Mouse (Mus musculus) adrenal gland, adult (tissue): ENCODE data around the gene E2f6.
A peak's percentile ranks its signal among the peaks of the same experiment; 100 is the strongest.

Source experiments
- DNase-seq, 2 experiments: peaks; one replicate each; pipeline ENCODE4 v3.0.0; 2022 to 2023; ENCODE audit warnings: low spot score in 1 of 2; ENCODE audit not compliant: inconsistent age in 2 of 2

The E2f6 gene

DNA sequence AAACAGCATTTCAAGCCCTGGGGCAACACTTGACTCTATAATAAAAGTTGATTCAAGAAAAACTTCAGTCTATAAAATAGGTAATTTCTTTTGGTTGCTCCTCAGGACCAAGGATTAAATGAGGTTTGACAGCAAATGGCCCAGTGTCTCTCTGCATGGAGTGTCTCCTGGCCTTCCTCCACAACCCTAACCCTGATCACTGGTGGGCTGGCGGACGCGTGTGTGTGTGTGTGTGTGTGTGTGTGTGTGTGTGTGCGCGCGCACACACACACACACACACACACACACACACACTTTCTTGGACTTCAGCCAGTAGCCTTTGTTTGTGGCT lies 10.9 kb upstream of the E2f6 start:
- peak in 1 of 2 experiments; percentile 61 for DNase-seq

DNA sequence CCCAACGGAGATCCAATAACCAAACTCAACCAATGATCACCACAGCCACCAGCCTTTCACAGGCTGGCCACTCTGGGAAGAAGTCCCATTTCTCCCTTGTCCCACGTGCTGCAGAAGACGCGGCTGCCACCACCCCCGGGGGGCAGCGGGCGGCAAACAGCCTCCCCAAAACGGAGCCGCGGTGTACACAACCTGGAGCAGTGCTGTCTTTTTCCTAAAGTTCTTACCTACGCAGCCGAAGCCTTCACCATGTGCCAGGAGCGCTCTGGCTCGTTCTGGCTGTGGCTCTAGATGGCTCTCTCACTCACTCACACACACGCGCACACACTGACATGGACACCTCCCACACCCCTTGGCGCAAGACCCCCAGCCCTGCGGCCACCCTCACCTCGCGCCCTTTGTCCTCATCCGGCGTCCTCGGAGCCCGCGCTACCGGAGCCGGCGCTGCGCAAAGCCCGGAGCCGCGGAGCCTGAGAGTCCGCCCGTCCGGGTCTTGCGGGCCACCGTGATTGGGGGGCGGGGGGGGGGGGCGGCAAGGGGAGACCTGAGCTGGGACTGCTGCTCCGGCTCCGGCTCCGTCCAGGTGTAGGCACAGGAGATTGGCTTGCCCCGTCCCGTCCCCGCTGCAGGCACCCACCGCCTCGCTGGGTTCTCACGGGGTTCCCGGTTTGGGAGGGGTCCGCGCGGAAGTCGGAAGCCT lies 10.4 kb upstream of the E2f6 start, which contains the start of gene Greb1:
Gene Greb1, minus strand, starts transcription at position 628 of the 700 bp plus-strand sequence.
- peak; percentile 51 to 76 for DNase-seq

DNA sequence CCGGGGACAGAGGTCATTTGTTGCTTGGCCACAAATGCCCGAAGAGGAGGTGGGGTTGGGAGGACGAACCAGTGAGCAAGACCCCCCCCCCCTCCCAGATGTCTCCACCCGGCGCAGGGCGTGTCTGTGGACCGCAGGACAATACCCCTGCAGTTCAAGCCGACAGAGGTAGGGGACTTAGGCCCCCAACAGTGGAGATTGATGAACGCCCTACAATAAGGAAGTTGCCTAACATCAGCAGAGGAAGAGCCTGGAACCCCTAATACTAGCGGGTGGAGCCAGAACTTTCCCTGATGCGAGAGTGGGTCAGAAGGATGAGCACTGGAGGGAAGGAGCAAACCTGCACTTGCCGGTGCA lies 9.8 kb upstream of the E2f6 start:
- peak in 1 of 2 experiments; percentile 62 for DNase-seq

DNA sequence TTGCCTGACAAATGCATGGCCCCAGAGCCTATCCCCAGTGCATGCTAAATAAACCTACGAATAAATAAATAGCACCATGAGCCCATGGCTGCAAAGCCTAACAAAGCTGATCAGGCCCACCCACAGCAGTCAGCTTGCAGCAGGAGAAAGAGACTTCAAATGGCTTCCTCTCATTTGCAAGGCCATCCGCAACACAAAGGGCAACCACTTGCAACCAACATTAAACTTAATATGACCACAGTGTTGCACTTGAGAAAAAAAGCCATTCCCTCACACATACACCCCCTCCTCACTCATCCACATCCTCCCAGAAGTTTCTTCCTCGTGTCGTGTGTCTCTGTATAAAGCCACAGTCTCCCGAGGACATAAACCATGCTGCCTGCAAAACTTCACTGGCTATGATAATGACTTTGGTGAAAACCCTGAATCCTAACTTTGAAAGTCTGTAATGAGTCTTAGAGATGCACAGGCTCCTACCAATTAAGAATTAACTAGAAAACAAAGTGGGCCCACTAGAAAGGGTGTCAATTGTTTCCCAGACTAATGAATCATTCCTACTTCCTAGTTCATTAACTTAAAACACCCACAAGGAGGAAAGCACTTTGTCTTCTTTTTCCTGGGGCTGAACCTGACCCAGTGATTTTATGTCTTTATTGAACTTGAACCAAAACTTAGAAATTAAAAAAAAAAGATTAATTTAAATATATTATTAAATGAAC lies 7.4 kb upstream of the E2f6 start:
- peak in 1 of 2 experiments; percentile 49 for DNase-seq

DNA sequence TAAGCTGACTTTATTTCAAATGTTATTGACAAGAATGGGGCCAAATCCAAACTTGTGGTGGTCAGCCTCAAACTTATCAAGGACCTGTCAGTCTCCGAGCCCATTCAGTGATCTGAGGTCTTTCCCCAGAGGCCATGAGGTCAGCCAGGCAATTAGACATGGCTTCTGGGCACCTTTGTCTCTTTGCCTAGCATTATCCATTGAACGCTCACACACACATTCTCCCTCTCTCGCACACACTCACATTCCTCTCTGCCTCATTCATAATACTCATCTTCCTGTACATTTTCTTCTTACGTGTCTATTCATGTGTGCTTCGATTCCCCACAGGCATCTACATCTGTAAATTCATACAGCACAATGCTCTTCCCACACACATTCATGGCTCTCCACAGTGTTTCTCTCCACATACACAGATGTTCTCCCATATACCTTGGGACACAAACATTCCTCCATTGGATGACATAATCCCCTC lies 6.8 kb upstream of the E2f6 start:
- DNase-seq, result no peak

DNA sequence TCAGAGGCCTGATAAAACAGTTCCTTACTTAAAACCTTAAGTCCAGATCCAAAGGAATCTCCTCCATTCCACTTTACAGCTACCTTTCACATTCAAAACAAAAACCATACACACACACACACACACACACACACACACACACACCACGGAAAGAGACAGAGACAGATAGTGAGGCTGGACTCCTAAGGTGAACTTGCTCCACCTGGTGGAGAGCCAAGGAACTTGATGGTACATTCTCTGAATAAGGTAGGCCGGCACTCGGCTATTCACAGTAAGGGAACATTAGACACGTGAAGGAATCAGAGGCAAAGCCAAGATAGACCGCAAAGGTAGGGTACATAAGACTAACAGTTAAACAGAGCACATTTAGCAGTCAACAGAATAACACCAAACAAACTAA lies 5.3 kb upstream of the E2f6 start:
- DNase-seq, result peak; percentile 78 to 94

DNA sequence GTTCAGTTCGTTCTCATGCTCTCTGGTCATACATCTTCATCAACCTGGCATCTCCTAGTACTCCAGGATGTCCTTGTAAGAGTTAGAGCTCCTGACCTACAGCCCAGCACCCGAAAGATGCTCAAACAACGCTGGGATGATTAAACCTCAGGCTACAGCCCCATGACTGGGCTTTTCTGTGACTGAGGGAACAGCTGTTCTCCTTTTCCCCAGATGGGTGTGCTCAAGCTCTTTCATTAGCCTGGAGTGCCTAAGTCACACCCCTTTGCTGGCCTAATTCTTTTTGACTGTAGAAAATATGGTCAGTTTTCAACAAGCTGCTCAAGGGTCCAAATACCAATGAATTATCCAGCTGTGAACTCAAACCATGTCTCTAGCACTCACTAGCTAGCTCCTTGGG lies 2.7 kb upstream of the E2f6 start:
- peak in 1 of 2 experiments; percentile 83 for DNase-seq

DNA sequence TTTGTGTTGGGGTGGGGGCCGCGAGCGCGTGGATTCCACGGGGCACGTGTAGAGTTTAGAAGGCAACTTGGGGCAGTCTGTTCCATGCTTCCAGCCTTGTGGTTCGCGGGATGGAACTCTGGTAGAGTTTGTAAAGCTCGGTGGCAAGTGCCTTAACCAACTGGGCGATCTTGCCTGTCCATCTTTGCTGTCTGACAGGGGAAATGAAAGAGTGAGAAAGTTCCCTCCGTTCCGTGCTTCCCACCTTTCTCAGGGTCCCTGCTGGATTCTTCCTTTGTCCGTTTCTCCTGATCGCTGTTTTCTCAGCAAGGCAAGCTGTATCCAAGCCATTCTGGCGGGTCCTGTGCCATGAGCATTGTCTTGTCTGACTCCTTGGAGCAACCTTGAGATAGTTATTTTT lies 714 bp downstream of the E2f6 start:
- DNase-seq, result no peak

DNA sequence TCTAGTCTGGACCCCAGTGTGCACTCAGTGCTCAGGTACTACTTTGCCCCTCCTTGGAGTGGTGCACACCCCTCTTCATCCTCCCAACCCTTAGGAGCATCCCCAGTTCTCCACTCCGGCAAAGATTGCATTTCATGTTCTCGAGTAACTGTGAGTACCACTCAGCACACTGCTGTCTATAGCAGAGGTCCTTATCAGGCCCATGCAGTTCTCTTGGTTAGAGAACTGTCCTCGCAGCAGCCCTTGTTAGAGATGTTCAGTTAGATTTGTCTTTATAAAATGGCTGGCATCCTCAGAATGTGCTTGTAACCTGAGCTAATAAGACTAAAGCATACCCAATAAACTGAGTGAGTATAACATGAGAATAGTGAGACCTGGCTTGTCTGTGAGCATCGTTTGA lies 6.4 kb downstream of the E2f6 start:
- DNase-seq, result no peak

DNA sequence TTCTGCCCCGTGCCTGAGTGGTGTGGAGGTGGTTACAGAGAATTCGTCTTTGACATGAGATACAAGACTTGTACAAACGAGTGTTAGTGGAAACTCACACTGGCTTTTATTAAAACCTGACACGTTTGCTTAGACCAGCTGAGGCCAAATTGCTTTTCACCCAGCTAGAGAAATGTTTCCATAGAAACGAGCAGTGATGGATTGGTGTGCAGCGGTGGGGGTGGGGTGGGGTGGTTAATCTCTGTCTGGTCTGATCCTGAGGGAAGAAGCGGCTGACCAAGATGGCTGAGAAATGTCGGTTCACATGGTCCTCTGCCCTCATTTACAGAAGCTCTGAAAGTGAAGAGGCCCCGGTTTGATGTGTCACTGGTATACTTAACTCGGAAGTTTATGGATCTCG lies 7.8 kb downstream of the E2f6 start:
- DNase-seq, result no peak

DNA sequence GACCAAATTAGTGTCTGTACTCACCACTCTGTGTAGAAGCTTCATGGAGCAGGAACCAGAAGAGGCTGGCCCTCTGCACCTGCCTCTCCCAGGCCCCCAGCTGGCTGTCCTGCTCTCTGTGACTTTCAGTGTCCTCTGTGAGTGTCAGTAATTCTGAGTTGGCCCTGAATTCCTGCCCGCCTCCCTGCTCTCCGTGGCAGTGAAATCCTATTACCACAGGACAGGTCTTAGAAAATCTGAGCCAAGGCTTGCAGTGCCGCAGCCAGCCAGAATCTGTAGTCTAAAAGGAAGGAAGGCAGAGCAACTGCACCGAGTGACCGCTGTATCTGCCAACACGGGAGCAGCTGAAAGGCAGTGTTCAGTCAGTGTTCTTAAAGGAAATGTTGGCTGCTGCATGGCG lies 10.0 kb downstream of the E2f6 start:
- DNase-seq, result no peak

DNA sequence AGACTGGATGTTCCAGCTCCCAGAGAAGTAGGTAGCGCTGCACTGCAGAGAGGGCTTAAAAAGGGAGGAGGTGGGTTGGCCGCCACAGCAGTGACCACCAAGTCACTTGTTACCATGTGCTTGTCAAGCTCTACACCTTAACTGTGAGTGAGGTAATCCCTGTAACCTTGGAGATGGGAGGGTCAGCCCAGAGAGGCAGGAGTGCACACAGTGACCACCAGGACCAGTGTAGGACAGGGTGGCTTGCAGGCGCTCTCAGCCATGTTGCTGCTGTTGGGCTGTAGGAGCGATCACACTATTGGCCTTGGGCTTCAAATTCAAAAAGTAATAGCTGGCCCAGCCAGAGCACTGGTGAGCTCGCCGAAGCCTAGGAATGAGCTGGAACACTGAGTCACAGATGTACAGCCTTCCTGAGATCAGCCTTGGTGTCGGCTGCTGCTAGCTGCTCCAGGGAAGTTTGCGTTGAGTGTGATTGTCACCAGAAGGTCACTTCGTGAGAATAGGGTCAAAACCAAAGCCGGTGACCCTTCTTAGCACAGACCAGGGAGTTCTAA lies 11.5 kb downstream of the E2f6 start:
- peak; percentile 72 to 85 for DNase-seq

DNA sequence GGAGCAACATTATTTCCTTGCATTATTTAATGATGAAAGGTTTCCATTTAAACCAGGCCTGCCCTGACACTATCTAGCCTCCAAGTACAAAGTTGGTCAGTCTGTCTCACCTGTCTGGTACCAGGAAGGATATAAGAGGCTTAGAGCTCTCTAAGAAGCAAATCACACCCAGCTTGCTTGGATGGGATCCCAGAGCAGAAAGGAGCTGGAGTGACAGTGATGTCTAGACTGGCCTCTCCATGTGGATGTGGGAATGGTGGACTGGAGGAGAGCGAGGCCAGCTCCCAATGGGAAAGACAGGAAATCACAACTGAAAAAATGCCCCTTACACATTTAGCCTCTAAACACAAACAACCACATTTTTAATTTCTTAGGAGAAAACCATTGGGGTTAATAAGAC lies 12.9 kb downstream of the E2f6 start:
- DNase-seq, result no peak

DNA sequence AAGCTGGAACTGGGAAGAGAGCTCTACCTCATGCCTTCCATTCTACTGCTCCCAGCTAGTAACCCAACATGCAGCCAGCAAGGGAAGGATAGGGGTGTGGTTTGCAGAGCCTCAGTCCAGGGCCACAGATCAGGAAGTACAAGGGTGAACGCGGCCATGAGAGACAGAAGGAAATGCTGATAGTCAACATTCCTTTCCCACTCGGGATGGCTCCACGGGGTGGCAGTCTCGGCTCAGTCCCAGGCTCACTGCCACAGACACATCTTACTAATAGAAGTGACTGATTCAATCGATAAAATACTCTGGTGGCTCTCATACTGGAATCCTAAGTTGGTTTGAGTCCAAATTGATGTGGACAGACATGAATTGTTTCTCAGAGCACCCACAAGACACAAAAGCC lies 17.7 kb downstream of the E2f6 start:
- peak; percentile 80 to 92 for DNase-seq

DNA sequence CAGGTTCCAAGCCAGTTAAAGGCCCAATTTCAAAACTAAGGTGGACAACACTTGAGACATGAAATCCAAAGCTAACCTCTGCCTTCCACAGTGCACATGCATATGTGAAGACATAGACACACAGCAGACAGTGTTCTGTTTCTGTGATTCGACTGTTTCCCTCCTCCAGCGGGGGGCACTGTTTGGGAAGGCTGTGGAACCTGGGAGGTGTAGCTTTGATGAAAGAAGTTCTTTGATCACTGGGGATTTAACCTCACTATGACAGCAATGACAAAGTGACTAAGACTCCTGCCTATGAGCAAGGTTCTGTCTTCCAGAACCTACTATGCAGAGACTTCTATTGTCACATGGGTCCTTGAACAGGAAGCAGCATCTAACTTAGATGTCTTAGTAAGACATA lies 19.0 kb downstream of the E2f6 start:
- peak in 1 of 2 experiments; percentile 75 for DNase-seq

DNA sequence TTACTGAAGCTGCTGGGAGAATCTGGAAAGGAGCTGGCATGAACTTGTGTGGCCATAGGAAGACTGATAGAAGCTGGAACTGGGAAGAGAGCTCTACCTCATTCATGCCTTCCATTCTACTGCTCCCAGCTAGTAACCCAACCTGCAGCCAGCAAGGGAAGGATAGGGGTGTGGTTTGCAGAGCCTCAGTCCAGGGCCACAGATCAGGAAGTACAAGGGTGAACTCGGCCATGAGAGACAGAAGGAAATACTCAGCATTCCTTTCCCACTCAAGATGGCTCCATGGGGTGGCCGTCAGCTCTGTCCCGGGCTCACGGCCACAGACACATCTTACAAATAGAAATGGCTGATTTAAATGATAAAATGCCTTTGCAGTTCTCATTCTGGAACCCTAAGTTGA lies 20.3 kb downstream of the E2f6 start:
- no peak for DNase-seq

DNA sequence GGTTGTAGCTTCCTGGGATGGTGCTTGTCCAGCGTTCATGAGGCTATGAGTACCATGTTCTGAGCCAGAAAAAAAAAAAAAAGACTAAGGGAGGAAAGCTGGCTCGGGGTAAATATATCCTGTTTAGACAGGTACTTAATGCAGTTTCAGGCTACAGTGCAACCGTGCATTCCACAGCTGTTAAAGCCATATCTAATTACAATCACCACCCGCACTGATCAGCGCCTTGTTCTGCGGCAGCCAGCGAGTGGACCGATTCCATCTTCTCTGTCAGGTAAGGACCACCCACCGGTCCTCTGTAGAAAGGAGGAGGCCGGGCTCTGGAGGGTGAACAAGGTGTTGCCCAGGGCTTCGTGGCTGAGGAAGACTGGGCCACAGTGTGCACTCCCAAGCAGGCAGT lies 23.9 kb downstream of the E2f6 start:
- DNase-seq, result no peak

DNA sequence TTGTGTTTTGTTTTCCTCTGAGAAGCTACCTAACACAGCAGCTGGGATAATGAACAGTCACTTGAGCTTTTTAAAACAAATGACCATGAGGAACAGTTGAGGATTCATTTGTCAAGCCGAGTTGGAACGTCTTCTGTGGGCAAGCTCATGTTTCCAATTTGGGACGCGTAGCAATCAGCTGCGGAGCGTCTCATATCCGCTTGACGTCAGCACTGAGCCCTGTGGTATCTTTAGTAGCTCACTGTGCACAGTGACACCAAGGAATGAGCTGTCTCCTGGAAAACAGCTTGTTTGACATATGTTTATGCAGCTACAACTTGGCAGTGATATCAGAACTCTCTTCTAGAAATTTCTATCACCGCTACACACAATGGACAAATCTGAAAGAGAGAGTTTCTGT lies 25.4 kb downstream of the E2f6 start:
- DNase-seq, result peak; percentile 76 to 85

DNA sequence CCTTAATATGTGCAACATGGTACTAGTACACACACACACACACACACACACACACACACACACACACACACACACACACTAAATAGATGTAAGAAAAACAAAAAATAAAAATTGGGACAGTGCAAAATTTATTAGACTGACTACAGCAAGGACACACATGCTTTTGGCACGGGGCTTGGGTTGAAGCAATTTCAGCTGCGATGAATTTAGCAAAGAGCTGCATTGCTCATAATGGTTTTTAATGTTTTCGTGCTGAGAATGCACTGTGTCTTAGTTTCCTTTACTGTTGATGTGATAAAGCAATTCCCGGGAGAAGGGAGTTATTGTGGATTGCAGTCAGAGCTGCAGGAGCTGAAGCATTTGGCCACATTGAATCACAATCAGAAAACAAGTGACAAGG lies 27.0 kb downstream of the E2f6 start:
- peak; percentile 67 to 85 for DNase-seq

DNA sequence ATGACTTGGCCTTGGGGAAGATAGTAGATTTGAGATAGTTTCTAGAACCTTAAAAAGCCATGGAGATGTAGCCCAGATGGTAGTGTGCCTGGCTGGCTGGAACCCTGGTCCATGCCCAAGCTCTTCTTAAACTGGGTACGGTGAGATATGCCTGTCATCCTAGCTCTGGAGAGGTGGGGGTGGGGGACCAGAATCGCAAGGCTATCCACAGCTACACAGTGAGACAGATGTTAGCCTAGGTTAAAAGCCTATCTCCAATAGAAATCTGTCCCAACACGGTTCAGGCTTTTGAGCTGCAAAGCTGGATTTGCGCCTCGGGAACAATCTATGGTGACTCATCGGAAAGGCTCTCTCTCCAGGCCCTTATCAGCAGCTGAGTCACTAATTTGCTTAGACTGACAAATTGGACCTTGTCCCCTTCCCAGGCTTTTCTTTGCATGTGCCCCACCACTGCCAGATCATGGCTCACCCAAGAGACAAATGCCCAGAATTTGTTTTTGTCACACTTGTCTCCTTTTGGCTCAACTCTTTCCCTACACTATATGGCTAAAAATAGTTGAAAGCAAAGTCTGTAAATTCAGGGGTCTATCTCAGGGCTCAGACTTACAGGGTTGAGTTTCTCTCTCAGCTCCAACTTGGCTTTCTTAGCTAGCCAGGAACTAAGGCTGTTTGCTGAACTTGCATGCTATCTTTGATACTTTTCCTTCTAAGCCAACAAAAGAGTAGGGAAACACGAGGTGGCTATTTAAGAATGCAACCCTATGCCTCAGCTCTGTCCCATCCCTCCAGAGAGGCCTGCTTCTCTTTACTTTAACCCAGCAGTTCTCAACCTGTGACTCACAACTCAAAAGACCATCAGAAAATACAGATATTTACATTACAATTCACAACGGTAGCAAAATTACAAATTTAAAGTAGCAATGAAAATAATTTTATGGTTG lies 30.3 kb downstream of the E2f6 start:
- DNase-seq, result peak; percentile 86 to 92
